Mouse (Mus musculus): ENCODE measurements around the gene Grid1.

Grid1 gene

DNA sequence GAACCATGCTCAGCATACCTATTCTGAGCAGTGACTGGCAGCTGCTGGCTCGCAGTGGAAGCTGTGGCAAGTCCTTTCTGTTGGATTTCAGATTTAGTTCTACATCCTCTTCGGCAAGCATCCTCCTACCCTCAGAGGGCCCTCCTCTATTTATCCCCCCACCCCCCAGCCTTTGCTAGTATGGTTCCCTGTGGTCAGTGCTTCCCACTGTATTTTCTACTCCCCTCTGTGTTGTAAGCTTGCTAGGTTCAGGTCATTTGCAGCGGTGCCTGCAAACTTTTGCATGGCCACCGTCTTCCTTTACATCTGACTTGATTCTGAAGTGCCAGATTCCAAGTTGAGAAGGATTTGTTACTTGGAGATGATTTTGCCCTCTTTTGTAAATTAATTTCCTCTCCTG, 378.5 kb downstream of the Grid1 start:
- in situ Hi-C loops (cut with MboI), result no loop called here

- in situ Hi-C loops (cut with MboI), result no loop called here
Observed at GRCm38 (mm10) chr14:35198899-35199298, 379.0 kb downstream of the Grid1 start.

- in situ Hi-C loops (cut with MboI), result no loop called here
Observed at GRCm38 (mm10) chr14:35209444-35209843, 389.5 kb downstream of the Grid1 start.

DNA sequence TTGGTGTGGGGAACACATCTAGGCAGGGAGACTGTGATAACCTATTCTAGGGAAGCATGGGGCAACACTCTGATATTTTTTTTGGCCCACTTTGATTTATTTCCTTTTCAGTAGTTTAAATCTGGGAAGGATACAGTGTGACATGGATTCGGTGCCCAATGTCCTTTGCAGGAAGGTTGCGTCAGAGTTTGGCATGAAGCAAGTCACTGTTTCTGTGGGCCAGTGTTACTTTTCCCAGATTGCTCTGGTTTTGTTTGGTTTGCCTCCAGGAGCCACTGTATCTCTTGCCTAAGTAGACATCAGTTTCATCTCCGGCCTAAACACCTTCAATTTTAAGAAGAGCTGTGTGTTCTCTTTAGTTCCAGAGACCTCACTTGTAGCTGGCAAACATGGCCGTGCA, 399.1 kb downstream of the Grid1 start:
- in situ Hi-C loops (cut with MboI), result no loop called here

DNA sequence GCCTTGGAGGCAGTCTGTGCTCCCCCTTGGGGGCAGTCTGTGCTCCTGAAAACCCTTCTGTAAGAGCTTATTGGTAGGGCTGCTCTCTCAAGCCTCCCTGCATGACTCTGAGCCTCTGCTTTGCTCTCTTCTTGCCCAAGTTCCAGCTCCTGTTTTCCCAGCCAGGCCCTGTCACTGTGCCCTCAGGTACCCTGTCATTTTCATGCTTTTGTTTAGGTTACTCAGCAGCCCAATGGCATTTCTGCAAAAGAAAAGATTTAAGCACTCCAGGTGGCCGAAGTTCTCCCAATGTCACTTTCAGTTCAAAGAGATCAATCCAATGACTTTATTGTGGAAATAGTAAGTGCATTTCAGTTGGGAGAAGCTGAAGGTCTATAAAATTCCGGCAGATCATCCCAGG, 402.3 kb downstream of the Grid1 start:
- in situ Hi-C loops (cut with MboI), result no loop called here

GRCm38 (mm10) chr14:35227581-35227980, 407.7 kb downstream of the Grid1 start:
- in situ Hi-C loops (cut with MboI), result no loop called here

- in situ Hi-C loops (cut with MboI), result no loop called here
Observed at GRCm38 (mm10) chr14:35231384-35231783, 411.5 kb downstream of the Grid1 start.

GRCm38 (mm10) chr14:35242882-35243281, 423.0 kb downstream of the Grid1 start:
- in situ Hi-C loops (cut with MboI), result no loop called here

GRCm38 (mm10) chr14:35244776-35245548, 425.1 kb downstream of the Grid1 start:
- in situ Hi-C loops (cut with MboI), result no loop called here

- in situ Hi-C loops (cut with MboI), result no loop called here
Observed at GRCm38 (mm10) chr14:35250412-35250811, 430.5 kb downstream of the Grid1 start.

GRCm38 (mm10) chr14:35254477-35254876, 434.6 kb downstream of the Grid1 start:
- in situ Hi-C loops (cut with MboI), result no loop called here

GRCm38 (mm10) chr14:35270260-35270659, 450.4 kb downstream of the Grid1 start:
- in situ Hi-C loops (cut with MboI), result no loop called here

GRCm38 (mm10) chr14:35309201-35309600, 489.3 kb downstream of the Grid1 start:
- in situ Hi-C loops (cut with MboI), result no loop called here

GRCm38 (mm10) chr14:35313380-35314299, 493.7 kb downstream of the Grid1 start:
- in situ Hi-C loops (cut with MboI), result no loop called here

GRCm38 (mm10) chr14:35326306-35326705, 506.4 kb downstream of the Grid1 start:
- in situ Hi-C loops (cut with MboI), result no loop called here

DNA sequence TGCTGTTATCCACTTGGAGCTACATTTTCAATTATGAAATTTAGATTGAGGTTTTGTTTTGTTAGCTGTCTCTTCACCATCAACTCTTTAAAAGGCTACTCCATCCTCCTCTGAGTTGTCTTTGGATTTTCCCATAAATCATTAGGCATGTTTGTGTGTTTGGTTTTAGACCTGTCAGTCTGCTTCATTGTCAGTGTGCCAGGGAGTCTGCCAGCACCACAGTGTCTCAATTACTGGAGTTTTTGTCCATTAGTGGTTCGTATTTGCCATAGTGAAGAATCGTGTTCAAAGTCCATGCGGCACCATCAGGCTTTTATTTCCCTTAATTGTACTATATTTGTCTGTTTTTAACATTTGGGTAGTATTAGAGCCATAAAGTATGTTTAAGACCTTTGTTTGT, 516.7 kb downstream of the Grid1 start:
- in situ Hi-C loops (cut with MboI), result no loop called here

DNA sequence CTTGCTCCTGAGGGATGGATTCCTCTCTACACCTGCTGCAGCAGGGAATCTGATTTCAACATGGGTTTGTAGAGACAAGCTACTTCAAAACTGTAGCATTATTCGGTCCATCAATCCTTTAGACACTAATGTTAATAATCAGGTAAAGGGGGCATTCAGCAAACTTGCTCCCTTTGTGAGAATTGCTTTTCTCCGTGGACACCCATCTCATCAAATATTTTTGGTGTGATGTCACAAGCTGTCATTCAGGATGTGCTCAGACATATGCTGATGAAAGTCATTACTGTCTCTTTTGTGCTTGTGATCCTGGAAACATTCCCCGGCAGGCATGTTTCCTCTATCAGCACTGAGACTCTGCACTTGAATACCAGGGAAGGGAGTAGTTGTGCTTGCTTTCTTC, 536.1 kb downstream of the Grid1 start:
- in situ Hi-C loops (cut with MboI), result no loop called here

GRCm38 (mm10) chr14:35356480-35357085, 536.7 kb downstream of the Grid1 start:
- in situ Hi-C loops (cut with MboI), result no loop called here

- in situ Hi-C loops (cut with MboI), result no loop called here
Observed at GRCm38 (mm10) chr14:35358136-35358821, 538.4 kb downstream of the Grid1 start.

GRCm38 (mm10) chr14:35365177-35365944, 545.5 kb downstream of the Grid1 start:
- in situ Hi-C loops (cut with MboI), result no loop called here

DNA sequence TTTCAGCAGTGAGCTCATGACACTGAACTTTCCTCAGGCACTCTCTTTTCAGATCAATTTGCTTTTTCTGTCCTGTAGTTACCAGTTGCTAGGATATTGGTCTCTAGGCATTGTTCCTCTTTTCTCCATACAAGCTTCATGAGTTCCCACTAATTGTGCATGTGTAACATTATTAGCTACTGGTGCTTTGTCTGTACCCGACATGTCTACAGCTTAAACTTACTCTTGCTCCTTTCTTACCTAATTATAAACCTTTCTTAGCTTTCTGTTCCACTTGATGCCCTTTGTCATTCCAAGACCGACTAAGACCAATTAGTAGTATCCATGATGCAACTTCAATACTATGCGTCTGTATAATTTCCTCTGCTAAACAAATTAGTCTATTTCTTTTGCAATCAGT, 554.5 kb downstream of the Grid1 start:
- in situ Hi-C loops (cut with MboI), result no loop called here
